Mouse (Mus musculus) frontal cortex, postnatal 10 days (tissue): ENCODE data around the gene Ppp1r12a.
A peak's percentile ranks its signal among the peaks of the same experiment; 100 is the strongest.

Experiments
- DNase-seq, 2 experiments: peaks; one replicate each; pipeline ENCODE4 v3.0.0; 2022; ENCODE audit warnings: low spot score in 2 of 2, mixed read lengths in 1 of 2

The Ppp1r12a gene

DNA sequence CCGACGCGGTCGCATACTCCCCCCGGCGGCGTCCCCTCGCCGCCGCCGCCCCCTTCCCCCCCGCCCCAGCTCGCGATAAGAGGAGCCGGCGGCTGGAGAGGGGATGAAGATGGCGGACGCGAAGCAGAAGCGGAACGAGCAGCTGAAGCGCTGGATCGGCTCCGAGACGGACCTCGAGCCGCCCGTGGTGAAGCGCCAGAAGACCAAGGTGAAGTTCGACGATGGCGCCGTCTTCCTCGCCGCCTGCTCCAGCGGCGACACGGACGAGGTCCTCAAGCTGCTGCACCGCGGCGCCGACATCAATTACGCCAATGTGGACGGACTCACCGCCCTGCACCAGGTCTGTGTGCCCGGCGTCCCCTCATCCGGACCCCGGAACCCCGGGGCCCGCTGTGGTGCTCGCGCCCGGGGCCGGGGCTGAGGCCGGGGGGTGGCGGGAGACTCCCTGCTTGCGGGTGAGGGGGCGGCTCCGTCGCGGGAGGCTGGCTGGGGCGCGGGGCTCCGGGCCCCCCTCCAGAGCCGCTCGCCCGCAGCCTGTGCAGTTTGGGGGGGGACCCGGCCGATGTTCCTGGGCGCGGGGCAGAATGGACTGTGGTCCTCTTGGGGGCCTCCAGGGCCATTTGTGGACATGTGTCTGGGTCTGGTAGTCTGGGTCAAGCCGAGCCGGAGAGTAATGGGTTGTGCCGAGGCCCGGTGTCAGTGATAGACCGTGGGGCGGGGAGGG, 466 bp downstream of the Ppp1r12a start:
- DNase-seq: peak; percentile 47 to 69

DNA sequence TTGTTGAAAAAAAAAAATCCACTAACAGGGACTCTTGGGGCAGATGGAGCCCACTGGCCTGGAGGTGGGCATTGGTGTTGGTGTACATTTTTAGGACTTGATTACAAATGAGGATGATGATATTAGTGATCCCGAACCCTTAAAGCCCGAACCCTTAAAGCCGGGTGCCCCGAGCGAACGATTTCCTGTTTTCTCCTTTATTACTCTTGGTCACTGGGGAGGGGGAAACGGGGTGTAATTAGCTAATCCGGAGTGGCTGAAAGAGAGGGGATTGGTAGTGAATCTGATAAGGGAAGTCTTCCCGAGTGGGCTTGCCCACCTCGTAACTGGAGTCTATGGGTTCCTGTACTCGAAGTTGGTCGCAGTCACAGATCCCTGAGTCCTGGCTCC, 1.0 kb downstream of the Ppp1r12a start:
- DNase-seq: peak in 1 of 2 experiments; percentile 11

DNA sequence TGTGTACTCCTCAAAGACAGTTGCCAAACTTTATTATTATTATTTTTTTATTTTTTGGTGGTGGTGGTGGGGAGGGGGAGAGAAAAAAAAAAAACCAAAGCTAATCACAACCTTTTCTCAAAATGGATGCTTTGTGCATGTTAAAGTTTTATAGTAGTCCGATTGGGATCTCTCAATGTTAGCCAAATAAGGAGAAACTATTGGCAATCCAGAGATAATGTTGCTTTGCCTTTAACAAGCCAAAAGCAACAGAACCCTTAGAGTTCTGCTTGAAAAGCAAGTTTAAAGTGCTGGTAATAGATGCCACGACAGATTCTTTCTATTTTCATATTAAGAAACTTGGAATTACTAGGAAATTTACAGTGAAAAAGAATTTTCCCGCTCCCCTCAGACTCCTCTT, 1.5 kb downstream of the Ppp1r12a start:
- DNase-seq: no peak

DNA sequence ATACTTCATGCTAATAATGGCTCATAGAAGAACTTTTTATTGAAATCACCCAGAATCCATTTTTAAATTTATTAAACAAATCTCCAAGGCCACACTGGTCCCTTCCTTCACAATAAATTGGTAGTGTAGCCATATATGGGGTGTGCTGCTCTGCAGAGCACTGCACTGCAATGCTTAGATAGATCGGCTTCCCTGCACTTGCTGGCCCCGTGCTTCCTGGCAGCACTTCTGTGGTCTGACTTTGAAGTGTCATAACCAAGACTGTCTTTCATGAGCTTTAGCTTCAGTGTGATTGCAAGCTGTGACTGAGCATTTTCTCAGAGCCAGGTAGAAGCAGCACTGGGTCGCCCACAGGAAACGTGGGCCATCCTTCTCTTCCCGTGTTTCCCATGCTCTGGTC, 5.8 kb downstream of the Ppp1r12a start:
- no peak for DNase-seq

DNA sequence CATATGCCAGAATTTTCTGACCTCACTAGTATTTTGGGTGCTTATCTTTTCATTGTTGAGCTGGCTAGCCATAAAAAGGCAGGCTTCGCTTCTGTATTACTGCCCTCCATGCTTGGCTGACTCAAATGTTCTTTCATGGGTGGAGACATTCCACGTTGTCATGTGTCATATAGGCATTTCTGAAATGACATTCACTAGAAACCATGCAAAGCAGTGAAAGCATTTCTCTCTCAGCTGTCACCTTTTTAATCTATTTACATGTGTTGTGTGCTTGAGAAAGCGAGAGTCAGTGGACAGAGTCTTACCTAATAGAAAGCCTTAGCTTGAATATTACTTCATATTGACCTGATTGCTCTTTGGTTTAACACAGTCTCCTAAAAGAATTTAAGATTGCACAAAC, 8.8 kb downstream of the Ppp1r12a start:
- no peak for DNase-seq

DNA sequence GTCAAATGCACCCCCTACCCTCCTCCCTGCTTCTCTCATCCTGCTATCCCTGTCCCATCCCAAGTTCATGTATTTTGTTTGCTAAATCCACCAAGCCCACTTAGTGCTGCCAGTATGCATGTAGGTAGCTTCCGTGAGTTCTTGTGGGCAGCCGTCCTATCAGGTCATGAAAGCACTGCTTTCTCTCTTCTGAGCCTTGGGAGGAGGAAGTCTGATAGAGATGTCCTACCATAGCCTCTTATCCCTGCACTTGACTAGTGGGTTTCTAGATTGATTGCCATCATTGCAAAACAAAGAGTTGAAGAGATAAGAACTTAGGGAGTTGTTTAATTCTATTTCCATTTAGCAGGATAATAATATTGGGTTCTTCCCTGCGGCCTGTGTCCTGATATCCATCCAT, 9.6 kb downstream of the Ppp1r12a start:
- DNase-seq: no peak

DNA sequence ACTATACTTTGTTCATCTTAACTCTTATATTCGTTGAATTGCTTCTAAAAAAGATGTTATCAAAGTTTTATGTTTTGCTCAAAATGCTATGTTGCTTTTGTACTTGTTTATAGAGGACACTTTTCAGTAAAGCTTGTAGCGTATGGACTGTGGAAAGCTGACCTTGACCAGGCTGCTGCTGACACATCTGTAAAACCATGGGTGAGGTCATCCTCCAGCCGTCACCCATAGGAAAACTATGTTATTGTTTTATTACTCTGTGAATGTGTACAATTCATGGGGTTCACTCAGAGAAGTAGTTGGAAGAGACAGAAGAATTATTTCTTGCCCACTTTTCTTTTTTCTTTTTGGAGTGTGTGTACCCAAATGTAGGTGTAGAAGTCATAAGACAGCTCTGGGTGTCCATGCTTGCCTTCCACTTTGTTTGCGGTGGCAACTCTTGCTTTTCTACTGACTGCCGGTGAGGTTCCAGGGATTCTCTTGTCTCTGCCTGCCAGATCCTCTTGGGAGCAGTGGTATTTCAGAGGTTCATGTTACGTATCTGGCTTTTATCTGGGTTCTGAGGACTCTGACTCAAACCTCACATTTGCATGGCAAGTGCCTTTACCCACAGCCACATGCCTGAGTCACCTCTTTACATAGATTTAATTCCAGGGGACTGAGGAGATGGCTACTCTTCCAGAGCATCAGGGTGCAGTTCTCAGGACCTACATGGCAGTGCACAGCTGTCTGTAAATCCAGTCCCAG, 11.0 kb downstream of the Ppp1r12a start:
- DNase-seq: no peak

DNA sequence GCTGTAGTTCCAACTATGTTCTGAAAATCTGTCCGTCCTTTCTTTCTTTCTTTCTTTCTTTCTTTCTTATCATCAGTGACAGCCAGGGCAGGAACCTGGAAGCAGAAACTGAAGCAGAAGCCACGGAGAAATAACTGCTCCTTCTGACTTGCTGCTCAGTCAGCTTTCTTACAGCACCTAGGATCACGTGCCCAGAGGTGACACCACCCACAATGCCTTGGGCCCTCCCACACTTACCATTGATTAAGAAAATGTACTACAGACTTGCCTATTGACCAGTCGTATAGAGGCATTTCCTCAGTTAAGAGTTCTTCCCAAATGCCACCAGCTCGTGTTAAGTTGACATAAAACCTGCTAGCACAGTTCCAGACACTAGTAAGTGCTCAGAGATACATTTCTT, 12.1 kb downstream of the Ppp1r12a start:
- DNase-seq: no peak

GRCm38 (mm10) chr10:108175885-108176284, 13.9 kb downstream of the Ppp1r12a start:
- DNase-seq: no peak

GRCm38 (mm10) chr10:108178285-108178848, 16.4 kb downstream of the Ppp1r12a start:
- DNase-seq: no peak

DNA sequence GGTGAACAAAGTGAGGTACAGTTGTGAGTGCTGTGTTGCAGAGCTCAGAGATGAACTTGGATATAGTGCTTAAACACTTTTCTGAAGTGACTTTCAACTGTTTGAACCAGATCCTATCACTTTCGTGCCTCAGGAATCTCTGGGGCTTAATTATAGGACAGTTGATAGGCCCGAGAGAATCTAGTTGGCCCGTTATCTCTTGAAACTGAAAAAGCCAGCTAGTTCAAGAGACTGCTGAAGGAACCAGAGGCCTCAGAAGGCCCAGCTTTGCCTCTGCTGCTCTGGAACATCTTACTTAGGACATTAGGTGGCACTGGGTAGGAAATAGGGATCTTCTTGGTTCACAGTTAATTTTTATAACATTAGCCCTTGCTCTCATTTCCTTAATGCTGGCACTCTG, 17.4 kb downstream of the Ppp1r12a start:
- DNase-seq: no peak

DNA sequence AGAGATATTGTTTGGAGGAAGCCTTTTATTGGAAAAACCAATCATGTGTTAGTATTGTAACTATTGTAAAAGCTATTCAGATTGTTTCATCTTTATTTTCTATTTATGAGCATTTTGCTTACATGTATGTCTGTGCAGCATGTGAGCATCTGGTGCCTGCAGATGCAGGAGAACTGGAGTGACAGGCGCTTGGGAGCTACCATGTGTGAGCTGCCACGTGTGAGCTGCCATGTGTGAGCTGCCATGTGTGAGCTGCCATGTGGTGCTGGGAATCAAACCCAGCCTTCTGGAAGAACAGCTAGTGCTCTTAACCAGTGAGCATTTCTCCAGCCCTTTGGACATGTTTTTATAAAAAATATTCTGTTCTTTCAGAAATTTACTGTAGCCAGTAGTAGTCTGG, 18.3 kb downstream of the Ppp1r12a start:
- no peak for DNase-seq

DNA sequence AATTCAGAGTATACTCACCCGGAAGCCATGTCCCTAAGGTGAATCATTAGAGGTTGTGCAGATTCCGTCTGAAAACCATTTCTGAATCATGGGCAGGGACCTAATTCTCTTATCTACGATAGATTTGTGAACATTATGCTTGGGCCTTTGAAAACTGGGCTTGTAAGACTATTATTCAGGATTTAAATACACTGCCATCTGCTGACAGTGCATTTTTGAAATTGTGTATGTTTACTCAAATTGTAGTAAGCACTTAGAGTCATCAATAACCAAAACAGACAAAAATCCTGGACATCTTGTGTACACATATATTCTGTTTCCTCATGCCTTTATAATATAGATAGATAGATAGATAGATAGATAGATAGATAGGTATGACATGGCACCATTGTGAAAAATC, 19.9 kb downstream of the Ppp1r12a start:
- no peak for DNase-seq

- no peak for DNase-seq
Measured at GRCm38 (mm10) chr10:108182386-108182785, 20.4 kb downstream of the Ppp1r12a start.

DNA sequence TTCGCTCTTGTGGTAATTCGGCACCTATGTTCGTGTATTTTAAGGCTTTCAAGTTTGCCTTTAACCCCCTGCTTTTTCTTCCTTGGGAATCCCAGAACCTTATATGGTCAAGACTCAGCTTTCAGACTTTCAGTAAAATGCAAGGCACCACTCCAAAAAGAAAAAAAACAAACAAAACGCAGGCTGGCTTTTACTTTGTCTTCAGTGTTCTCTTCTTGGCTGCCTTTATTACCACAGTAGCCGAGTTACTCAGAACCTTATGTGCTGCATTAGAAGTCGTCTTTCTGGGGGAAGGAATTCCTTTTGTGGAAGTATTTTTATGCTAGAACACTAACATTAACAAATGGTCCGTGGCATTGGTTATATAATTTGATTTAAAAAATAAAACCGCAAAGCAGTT, 22.8 kb downstream of the Ppp1r12a start:
- DNase-seq: no peak

GRCm38 (mm10) chr10:108185265-108185664, 23.3 kb downstream of the Ppp1r12a start:
- DNase-seq: no peak

DNA sequence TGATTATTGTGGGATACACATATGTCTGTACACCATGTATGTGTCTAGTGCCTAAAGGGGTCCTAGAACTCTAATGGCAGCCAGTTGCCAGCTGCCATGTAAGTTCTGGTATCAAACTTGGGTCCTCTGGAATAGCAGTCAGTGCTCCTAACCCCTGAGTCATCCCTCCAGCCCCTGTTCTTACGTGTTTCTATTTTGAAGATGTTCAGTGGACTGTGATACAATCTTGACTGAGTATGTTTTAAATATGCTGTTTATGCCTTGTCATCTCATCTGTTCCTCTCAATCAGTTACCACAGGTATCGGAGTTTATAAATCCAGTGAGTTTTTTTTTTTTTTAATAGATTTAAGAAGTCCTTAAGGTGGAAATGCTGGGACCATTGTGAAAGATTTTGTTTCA, 27.3 kb downstream of the Ppp1r12a start:
- no peak for DNase-seq

DNA sequence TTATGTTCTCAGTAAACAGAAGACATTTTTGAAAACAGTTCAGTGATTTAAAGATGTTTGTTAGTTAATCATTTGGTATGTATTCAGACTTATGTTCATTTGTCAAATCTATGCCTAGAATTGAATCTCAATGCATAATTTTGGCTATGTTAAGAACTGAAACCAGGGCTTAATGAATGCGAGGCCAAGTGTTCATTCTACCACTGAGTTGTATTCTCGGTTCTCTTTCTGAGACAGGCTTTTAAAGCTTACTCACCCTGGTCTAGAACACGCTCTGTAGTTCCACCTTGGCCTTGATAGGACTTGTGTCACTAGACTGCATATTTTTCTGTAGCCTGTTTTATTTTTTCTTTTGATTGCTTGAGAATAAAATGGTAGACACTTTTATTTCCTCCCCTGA, 28.0 kb downstream of the Ppp1r12a start:
- DNase-seq: no peak

DNA sequence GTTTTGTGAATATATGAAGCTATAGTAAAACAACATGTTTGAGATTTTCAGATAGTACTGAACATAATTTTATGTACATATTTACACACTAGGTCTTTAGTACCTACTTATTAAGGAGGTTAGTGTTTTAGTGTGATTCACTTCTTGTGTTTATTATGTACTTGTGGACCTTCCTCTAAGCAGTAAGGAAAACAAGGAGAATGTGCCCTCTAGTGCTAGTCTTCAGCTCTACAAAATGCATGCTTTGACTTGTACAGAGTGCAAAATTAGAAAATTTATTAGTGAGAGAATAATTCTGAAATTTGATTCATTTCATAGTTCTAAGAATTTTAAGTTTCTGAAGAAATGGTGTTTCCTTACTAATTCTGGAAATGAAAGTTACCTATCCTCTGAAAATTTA, 28.6 kb downstream of the Ppp1r12a start:
- DNase-seq: no peak

GRCm38 (mm10) chr10:108191381-108191787, 29.4 kb downstream of the Ppp1r12a start:
- no peak for DNase-seq

- no peak for DNase-seq
Measured at GRCm38 (mm10) chr10:108192306-108192705, 30.3 kb downstream of the Ppp1r12a start.

GRCm38 (mm10) chr10:108196124-108196523, 34.1 kb downstream of the Ppp1r12a start:
- no peak for DNase-seq

GRCm38 (mm10) chr10:108197498-108197897, 35.5 kb downstream of the Ppp1r12a start:
- no peak for DNase-seq
